Mouse (Mus musculus) left cerebral cortex, postnatal 25 days (tissue): ENCODE data around the gene Ptpn1. TPM values are rescaled to one million over a fixed set of nuclear protein-coding genes. Genes with fewer than 3 reads are reported as not detected.

Source experiments
- DNase-seq, 2 experiments: peaks; one replicate each; pipeline ENCODE4 v3.0.0; 2022; ENCODE audit warnings: low spot score in 2 of 2, mixed read lengths in 1 of 2
- intact Hi-C: fragments of 180-260 bp; cut with DNase I; formaldehyde crosslinking; loops from one replicate; pipeline ENCODE4 v1.15.1; 2025
- total RNA-seq, 2 experiments: library from RNA; stranded (reverse); gene quantifications; 2 replicates each; pipeline ENCODE4 v1.2.3; 2021

Ptpn1 gene
- total RNA-seq, 2 experiments from 2014 or later = 56.4 to 59.5 TPM

- DNase-seq = peak; percentile 72 to 88
- intact Hi-C loops = no loop called here
Measured at GRCm38 (mm10) chr2:167942199-167942925, 10.5 kb downstream of the Ptpn1 start.

- intact Hi-C loops = no loop called here
- peak; percentile 45 to 51 for DNase-seq
Measured at GRCm38 (mm10) chr2:167942926-167943633, 11.2 kb downstream of the Ptpn1 start.

- no peak for DNase-seq
- intact Hi-C loops = no loop called here
Measured at GRCm38 (mm10) chr2:167944193-167944592, 12.3 kb downstream of the Ptpn1 start.

GRCm38 (mm10) chr2:167945451-167945850 lies 13.6 kb downstream of the Ptpn1 start:
- DNase-seq = no peak
- intact Hi-C loops = no loop called here

GRCm38 (mm10) chr2:167947251-167947650 lies 15.4 kb downstream of the Ptpn1 start:
- intact Hi-C loops = no loop called here
- no peak for DNase-seq

GRCm38 (mm10) chr2:167948047-167948446 lies 16.2 kb downstream of the Ptpn1 start:
- intact Hi-C loops = no loop called here

GRCm38 (mm10) chr2:167948557-167948956 lies 16.7 kb downstream of the Ptpn1 start:
- intact Hi-C loops = no loop called here
- DNase-seq = no peak

More at GRCm38 (mm10) chr2:167948047-167948446, 16.2 kb downstream of the Ptpn1 start:
- no peak for DNase-seq

- peak in 1 of 2 experiments; percentile 40 for DNase-seq
- intact Hi-C loops = no loop called here
Measured at GRCm38 (mm10) chr2:167949250-167949649, 17.4 kb downstream of the Ptpn1 start.

GRCm38 (mm10) chr2:167949808-167950207 lies 18.0 kb downstream of the Ptpn1 start:
- DNase-seq = no peak
- intact Hi-C loops = no loop called here

GRCm38 (mm10) chr2:167950681-167951080 lies 18.8 kb downstream of the Ptpn1 start:
- intact Hi-C loops = no loop called here

GRCm38 (mm10) chr2:167951301-167952211 lies 19.7 kb downstream of the Ptpn1 start:
- intact Hi-C loops = no loop called here
- DNase-seq = no peak

More at GRCm38 (mm10) chr2:167950681-167951080, 18.8 kb downstream of the Ptpn1 start:
- DNase-seq = no peak

GRCm38 (mm10) chr2:167953819-167954218 lies 22.0 kb downstream of the Ptpn1 start:
- no peak for DNase-seq
- intact Hi-C loops = no loop called here

- DNase-seq = no peak
- intact Hi-C loops = no loop called here
Measured at GRCm38 (mm10) chr2:167954928-167955327, 23.1 kb downstream of the Ptpn1 start.

GRCm38 (mm10) chr2:167957539-167957938 lies 25.7 kb downstream of the Ptpn1 start:
- intact Hi-C loops = no loop called here
- DNase-seq = no peak

GRCm38 (mm10) chr2:167958082-167958788 lies 26.4 kb downstream of the Ptpn1 start:
- no peak for DNase-seq

GRCm38 (mm10) chr2:167958843-167959242 lies 27.0 kb downstream of the Ptpn1 start:
- intact Hi-C loops = no loop called here
- peak; percentile 47 to 66 for DNase-seq

More at GRCm38 (mm10) chr2:167958082-167958788, 26.4 kb downstream of the Ptpn1 start:
- intact Hi-C loops = no loop called here

- intact Hi-C loops = no loop called here
- DNase-seq = no peak
Measured at GRCm38 (mm10) chr2:167959384-167959911, 27.6 kb downstream of the Ptpn1 start.

GRCm38 (mm10) chr2:167959996-167960395 lies 28.1 kb downstream of the Ptpn1 start:
- intact Hi-C loops = no loop called here
- DNase-seq = no peak

GRCm38 (mm10) chr2:167960584-167960983 lies 28.7 kb downstream of the Ptpn1 start:
- no peak for DNase-seq
- intact Hi-C loops = no loop called here
